9 mouse cellular contexts compared by ENCODE assay signal in genomic region chr16:23985467-23985861, GRCm38 (mm10). TPM values are rescaled to one million over a fixed set of nuclear protein-coding genes. Genes with fewer than 3 reads are reported as not detected.
DNase-seq lines count a peak whose midpoint lies in the region; ATAC-seq and TF ChIP-seq lines count a peak whose summit lies in the region.
"Had no signal": no experiment of that assay in that cellular context is flagged by ENCODE, and none has a peak within 500 bp of the region (broad histone marks: within the 10 kb centered on the region; RNA-seq: fewer than 3 reads in every experiment).

No protein-coding gene starts in this region.

- no peaks in the 10 kb centered on the region for H3K36me3 ChIP-seq in forebrain, embryonic 14.5 days (ENCODE audit: control insufficient read depth, insufficient read depth, low read length)
- no peaks in the 10 kb centered on the region for H3K36me3 ChIP-seq in intestine, postnatal 0 days (ENCODE audit: control insufficient read depth, insufficient read depth)
- H3K36me3 ChIP-seq in stomach, embryonic 16.5 days (ENCODE audit: control insufficient read depth, insufficient read depth, low read length) = no peaks in the 10 kb centered on the region

- H3K9me3 ChIP-seq in forebrain, embryonic 14.5 days (replicated peaks; ENCODE audit: control insufficient read depth, low read length) = no peaks in the 10 kb centered on the region
- H3K9me3 ChIP-seq in intestine, postnatal 0 days (ENCODE audit: control insufficient read depth) = no peaks in the 10 kb centered on the region
- H3K9me3 ChIP-seq in stomach, embryonic 16.5 days (replicated peaks; ENCODE audit: control insufficient read depth, low read length) = no peaks in the 10 kb centered on the region

- peaks cover 35% of the 10 kb centered on the region for H3K4me1 ChIP-seq in forebrain, embryonic 14.5 days (ENCODE audit: control insufficient read depth, insufficient read depth, low read length)
- no peaks in the 10 kb centered on the region for H3K4me1 ChIP-seq in intestine, postnatal 0 days (replicated peaks; ENCODE audit: control insufficient read depth, insufficient read depth, low read length)
- peaks cover 28% of the 10 kb centered on the region for H3K4me1 ChIP-seq in stomach, embryonic 16.5 days (ENCODE audit: control insufficient read depth, insufficient read depth, low read length)

- peak overlapping the region; percentile 72; the same call in 1 of the 2 replicates for H3K4me3 ChIP-seq in forebrain, embryonic 14.5 days (ENCODE audit: low read depth, low read length)
- peak overlapping the region; percentile 48; the same call in 1 of the 2 replicates for H3K4me3 ChIP-seq in intestine, postnatal 0 days (ENCODE audit: low read depth, low read length)
- H3K4me3 ChIP-seq in stomach, embryonic 16.5 days (replicated peaks; ENCODE audit: low read length) = peak overlapping the region; percentile 53; the same call in 1 of the 2 replicates

- DNase-seq in left cerebral cortex, postnatal 4 days = peak; percentile 59
- no peak for DNase-seq in left cerebral cortex, postnatal 25 days (ENCODE audit: low spot score in 2 of 2)
- DNase-seq in adrenal gland, postnatal 10 days = peak; percentile 74
- peak; percentile 56 for DNase-seq in forebrain, embryonic 14.5 days (ENCODE audit: low spot score)
- peak; percentile 73 for DNase-seq in lung, postnatal 14 days
- no peak for DNase-seq in frontal cortex, postnatal 25 days (ENCODE audit: low spot score in 2 of 2)

- TF ChIP-seq CTCF in intestine, postnatal 0 days (IDR thresholded peaks at IDR 0.05; ENCODE audit: low read depth) = peak; percentile 74

- no peak overlapping the region for H3K27ac ChIP-seq in forebrain, embryonic 14.5 days (ENCODE audit: low read depth, low read length)
- H3K27ac ChIP-seq in intestine, postnatal 0 days (ENCODE audit: low read depth, low read length) = no peak overlapping the region
- no peak overlapping the region for H3K27ac ChIP-seq in stomach, embryonic 16.5 days (ENCODE audit: low read length)

- peaks cover 16% of the 10 kb centered on the region for H3K27me3 ChIP-seq in forebrain, embryonic 14.5 days (replicated peaks; ENCODE audit: control insufficient read depth, insufficient read depth, low read length)
- H3K27me3 ChIP-seq in intestine, postnatal 0 days (replicated peaks; ENCODE audit: control insufficient read depth, insufficient read depth, low read length) = no peaks in the 10 kb centered on the region
- no peaks in the 10 kb centered on the region for H3K27me3 ChIP-seq in stomach, embryonic 16.5 days (ENCODE audit: control insufficient read depth, insufficient read depth, low read length)

- no peak overlapping the region for H3K9ac ChIP-seq in forebrain, embryonic 14.5 days (ENCODE audit: low read length)
- no peak overlapping the region for H3K9ac ChIP-seq in intestine, postnatal 0 days (ENCODE audit: low read depth, low read length)
- H3K9ac ChIP-seq in stomach, embryonic 16.5 days (ENCODE audit: low read length) = no peak overlapping the region

- no peak for ATAC-seq in forebrain, embryonic 14.5 days
- ATAC-seq in intestine, postnatal 0 days = no peak
- no peak for ATAC-seq in stomach, embryonic 16.5 days (ENCODE audit: insufficient read depth, low FRiP score)

- H3K4me2 ChIP-seq in forebrain, embryonic 14.5 days (ENCODE audit: low read length) = peak overlapping the region; percentile 88
- peak overlapping the region; percentile 91 for H3K4me2 ChIP-seq in intestine, postnatal 0 days (replicated peaks; ENCODE audit: low read depth)
- H3K4me2 ChIP-seq in stomach, embryonic 16.5 days (ENCODE audit: low read depth, low read length) = peak overlapping the region; percentile 99

- 3% methylated on average over 6 of the region's 6 CpGs for WGBS in forebrain, embryonic 14.5 days
- 9% methylated on average over 6 of the region's 6 CpGs for WGBS in intestine, postnatal 0 days
- WGBS in stomach, embryonic 16.5 days = 5% methylated on average over 6 of the region's 6 CpGs

- intact Hi-C loops in left cerebral cortex, postnatal 4 days (cut with DNase I) = loop anchor here (2.0 to 10.0 kb wide), 4 partner anchors 829 to 1363 kb away; no protein-coding TSS in a partner anchor
- intact Hi-C loops in left cerebral cortex, postnatal 25 days (cut with DNase I) = loop anchor here (5.0 kb wide), 4 partner anchors 297 to 907 kb away; no protein-coding TSS in a partner anchor

RNA-seq across cellular contexts. Expression of gene Gm37419, which starts 2.8 kb away (rescaled TPM):
- total RNA-seq in left cerebral cortex, postnatal 4 days (2021) = not detected
- not detected for total RNA-seq in left cerebral cortex, postnatal 25 days (2021)
- total RNA-seq in adrenal gland, postnatal 10 days (2021) = not detected
- polyA plus RNA-seq in forebrain, embryonic 14.5 days (2014; fragmentation: Nextera tagmentation; extraction: Ambion mirVana) = not detected in 2 replicates
- polyA plus RNA-seq in intestine, postnatal 0 days (2015; fragmentation: Nextera tagmentation; extraction: Ambion mirVana) = not detected in 2 replicates
- polyA plus RNA-seq in stomach, embryonic 16.5 days (2015; fragmentation: Nextera tagmentation; extraction: Ambion mirVana) = not detected in 2 replicates
- total RNA-seq: common myeloid progenitor, adult 5-6 weeks had no signal

RNA-seq across cellular contexts. Expression of gene Bcl6, which starts 3.2 kb away (rescaled TPM):
- total RNA-seq in left cerebral cortex, postnatal 4 days (2021) = 10 to 100 TPM; 21.0 to 22.4 TPM
- 10 to 100 TPM; 27.9 to 32.5 TPM for total RNA-seq in left cerebral cortex, postnatal 25 days (2021)
- total RNA-seq in adrenal gland, postnatal 10 days (2021) = 10 to 100 TPM; 46.6 to 53.6 TPM
- 1.3 and 1.7 TPM in 2 replicates for polyA plus RNA-seq in forebrain, embryonic 14.5 days (2014; fragmentation: Nextera tagmentation; extraction: Ambion mirVana)
- 2.1 and 2.6 TPM in 2 replicates for polyA plus RNA-seq in intestine, postnatal 0 days (2015; fragmentation: Nextera tagmentation; extraction: Ambion mirVana)
- polyA plus RNA-seq in stomach, embryonic 16.5 days (2015; fragmentation: Nextera tagmentation; extraction: Ambion mirVana) = 1.3 and 1.5 TPM in 2 replicates

RNA-seq across cellular contexts. Expression of gene Rtp2, which starts 53.3 kb away (rescaled TPM):
- total RNA-seq in left cerebral cortex, postnatal 4 days (2021) = under 1 TPM in 1 of 2 experiments, not detected in 1; 0.36 TPM
- total RNA-seq in left cerebral cortex, postnatal 25 days (2021) = not detected
- not detected for total RNA-seq in adrenal gland, postnatal 10 days (2021)
- not detected in 2 replicates for polyA plus RNA-seq in forebrain, embryonic 14.5 days (2014; fragmentation: Nextera tagmentation; extraction: Ambion mirVana)
- not detected in 2 replicates for polyA plus RNA-seq in intestine, postnatal 0 days (2015; fragmentation: Nextera tagmentation; extraction: Ambion mirVana)
- polyA plus RNA-seq in stomach, embryonic 16.5 days (2015; fragmentation: Nextera tagmentation; extraction: Ambion mirVana) = not detected in 2 replicates
- total RNA-seq: common myeloid progenitor, adult 5-6 weeks had no signal

Comparison
In these comparisons a context has a peak if more than half of its experiments do, and no peak if none do; other contexts are left out.
1. DNase-seq: peak in left cerebral cortex, postnatal 4 days (single experiment), adrenal gland, postnatal 10 days (single experiment), forebrain, embryonic 14.5 days (single experiment) and lung, postnatal 14 days (single experiment); none in left cerebral cortex, postnatal 25 days (0 of 2) and frontal cortex, postnatal 25 days (0 of 2).
2. Peak in every context shown above with its lines, with median percentiles within 50 percentile points of each other: H3K4me2 ChIP-seq and H3K4me3 ChIP-seq.